Mouse (Mus musculus): ENCODE measurements at regions not wholly inside any gene's neighbourhood (a gene's known extent, or its start where the extent isn't known, plus 50 kb on each side); places are given as distances from the start of the nearest gene placed in this dataset.

- TF ChIP-seq CTCF (IDR thresholded peaks at IDR 0.05; ENCODE audit: borderline replicate concordance, insufficient read depth, low read depth, low read length) (no peak), POLR2A (IDR thresholded peaks at IDR 0.05; ENCODE audit: borderline replicate concordance, insufficient read depth, low read length) (no peak)
Measured at GRCm38 (mm10) chr14:109891151-109891895, 863.6 kb downstream of the Slitrk6 start.
